Mouse (Mus musculus): ENCODE data around the gene Nfia. TPM values are rescaled to one million over a fixed set of nuclear protein-coding genes. Genes with fewer than 3 reads are reported as not detected.

Gene Nfia
- polyA plus RNA-seq, 1 experiment = 8.1 TPM

- Histone ChIP-seq H3K27me3 (ENCODE audit: control insufficient read depth, insufficient read depth, low read length) (no peaks in the 10 kb centered on the region), H3K4me1 (ENCODE audit: control insufficient read depth, insufficient read depth, low read length) (no peaks in the 10 kb centered on the region), H3K27ac (ENCODE audit: control insufficient read depth, insufficient read depth, low read depth, low read length) (peak overlapping the region; percentile 39), H3K36me3 (ENCODE audit: control insufficient read depth, insufficient read depth, low read length) (no peaks in the 10 kb centered on the region), H3K4me3 (ENCODE audit: control insufficient read depth, low read depth, low read length) (no peak overlapping the region)
- TF ChIP-seq CTCF (IDR thresholded peaks at IDR 0.05; ENCODE audit: control insufficient read depth, insufficient read depth, insufficient replicate concordance, low read depth, low read length) (no peak), POLR2A (IDR thresholded peaks at IDR 0.05; ENCODE audit: control insufficient read depth, low read depth, low read length) (no peak)
Observed at GRCm38 (mm10) chr4:98091901-98092472, 319.5 kb downstream of the Nfia start.

DNA sequence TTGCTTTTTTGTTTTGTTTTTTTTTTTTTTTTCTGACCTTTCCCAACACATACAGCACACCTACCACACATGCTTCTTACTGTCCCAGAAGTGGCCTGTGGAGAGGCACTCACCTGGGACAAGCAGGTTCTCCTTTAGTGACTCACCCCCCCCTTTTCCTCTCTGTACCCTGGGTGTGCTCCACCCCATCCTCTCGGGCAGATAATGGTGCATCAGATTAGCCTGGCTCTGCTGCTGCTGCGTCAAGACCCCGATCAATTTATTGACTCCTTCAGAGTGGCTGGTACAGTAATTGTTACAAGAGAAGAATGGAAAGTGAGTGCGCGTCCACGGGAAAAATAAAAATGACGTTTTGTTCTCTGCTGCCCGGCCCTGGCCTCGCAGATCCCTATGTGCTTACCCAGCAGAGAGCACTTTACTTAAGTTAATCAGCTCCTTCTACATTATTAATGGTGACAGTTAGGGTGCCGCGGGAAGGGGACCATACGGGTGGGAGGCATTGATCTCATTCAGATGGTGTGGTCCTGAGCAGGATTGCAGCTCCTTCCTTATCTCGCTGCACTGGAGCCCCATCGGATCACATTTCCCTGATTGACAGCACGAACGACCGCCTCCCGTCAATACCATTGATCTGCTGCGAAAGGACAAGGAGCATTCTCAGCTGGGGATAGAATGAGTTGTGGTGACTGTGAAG lies 321.7 kb downstream of the Nfia start:
- no peaks in the 10 kb centered on the region for H3K4me1 ChIP-seq (ENCODE audit: control insufficient read depth, insufficient read depth, low read length)
- TF ChIP-seq CTCF (IDR thresholded peaks at IDR 0.05; ENCODE audit: control insufficient read depth, insufficient read depth, insufficient replicate concordance, low read depth, low read length) (no peak), POLR2A (IDR thresholded peaks at IDR 0.05; ENCODE audit: control insufficient read depth, low read depth, low read length) (no peak)
- no peaks in the 10 kb centered on the region for H3K36me3 ChIP-seq (ENCODE audit: control insufficient read depth, insufficient read depth, low read length)
- H3K27ac ChIP-seq (ENCODE audit: control insufficient read depth, insufficient read depth, low read depth, low read length) = no peak overlapping the region
- H3K4me3 ChIP-seq (ENCODE audit: control insufficient read depth, low read depth, low read length) = no peak overlapping the region
- H3K27me3 ChIP-seq (ENCODE audit: control insufficient read depth, insufficient read depth, low read length) = no peaks in the 10 kb centered on the region

DNA sequence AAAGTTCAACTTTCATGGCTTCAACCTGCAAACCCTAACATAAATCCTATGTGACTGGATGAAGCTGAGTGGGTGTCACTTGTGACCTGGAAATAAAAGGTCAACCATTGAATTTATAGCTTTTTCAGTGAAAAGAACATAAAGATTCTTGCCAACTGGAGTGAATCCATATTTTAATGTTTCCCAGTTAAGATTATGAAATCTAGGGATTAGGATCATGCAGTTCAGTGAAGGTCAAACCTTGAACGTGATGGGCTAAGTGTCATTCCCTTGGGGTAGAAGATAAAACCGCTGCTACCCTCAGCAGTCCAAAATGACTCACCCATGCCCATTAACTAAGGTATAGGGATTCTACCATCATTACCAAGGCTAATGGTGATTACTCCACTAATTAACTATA lies 322.5 kb downstream of the Nfia start:
- TF ChIP-seq CTCF (IDR thresholded peaks at IDR 0.05; ENCODE audit: control insufficient read depth, insufficient read depth, insufficient replicate concordance, low read depth, low read length) (no peak), POLR2A (IDR thresholded peaks at IDR 0.05; ENCODE audit: control insufficient read depth, low read depth, low read length) (no peak)
- Histone ChIP-seq H3K36me3 (ENCODE audit: control insufficient read depth, insufficient read depth, low read length) (no peaks in the 10 kb centered on the region), H3K4me1 (ENCODE audit: control insufficient read depth, insufficient read depth, low read length) (no peaks in the 10 kb centered on the region), H3K27ac (ENCODE audit: control insufficient read depth, insufficient read depth, low read depth, low read length) (no peak overlapping the region), H3K4me3 (ENCODE audit: control insufficient read depth, low read depth, low read length) (no peak overlapping the region), H3K27me3 (ENCODE audit: control insufficient read depth, insufficient read depth, low read length) (no peaks in the 10 kb centered on the region)

DNA sequence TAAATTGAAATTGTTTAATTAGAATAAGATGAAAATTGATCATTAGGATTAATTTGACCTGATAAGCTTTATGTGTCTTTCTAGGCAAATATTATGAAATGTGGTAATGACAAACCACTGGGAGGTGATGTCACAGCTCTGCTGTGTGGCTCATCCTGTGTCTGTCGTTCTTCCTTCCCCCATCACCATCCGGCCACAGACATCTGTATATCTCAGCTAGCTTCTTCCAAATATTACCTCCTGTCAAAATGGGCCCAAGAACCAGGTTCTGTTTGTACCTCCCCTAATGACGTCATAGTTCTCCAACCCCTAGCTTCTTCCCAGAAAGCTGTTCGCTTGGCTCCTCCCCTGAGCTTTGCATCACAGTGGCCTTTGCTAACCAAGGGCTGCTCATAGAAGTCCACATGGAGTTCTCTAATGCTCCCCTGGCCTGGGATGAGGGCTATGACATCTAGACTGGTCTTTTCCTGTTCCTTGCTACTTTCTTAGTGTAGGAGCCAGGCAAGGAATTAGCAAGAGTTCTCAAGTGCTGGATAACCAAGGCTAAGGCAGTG lies 324.6 kb downstream of the Nfia start:
- Histone ChIP-seq H3K27me3 (ENCODE audit: control insufficient read depth, insufficient read depth, low read length) (no peaks in the 10 kb centered on the region), H3K4me3 (ENCODE audit: control insufficient read depth, low read depth, low read length) (no peak overlapping the region), H3K27ac (ENCODE audit: control insufficient read depth, insufficient read depth, low read depth, low read length) (no peak overlapping the region), H3K36me3 (ENCODE audit: control insufficient read depth, insufficient read depth, low read length) (no peaks in the 10 kb centered on the region), H3K4me1 (ENCODE audit: control insufficient read depth, insufficient read depth, low read length) (no peaks in the 10 kb centered on the region)
- TF ChIP-seq CTCF (IDR thresholded peaks at IDR 0.05; ENCODE audit: control insufficient read depth, insufficient read depth, insufficient replicate concordance, low read depth, low read length) (no peak), POLR2A (IDR thresholded peaks at IDR 0.05; ENCODE audit: control insufficient read depth, low read depth, low read length) (no peak)

DNA sequence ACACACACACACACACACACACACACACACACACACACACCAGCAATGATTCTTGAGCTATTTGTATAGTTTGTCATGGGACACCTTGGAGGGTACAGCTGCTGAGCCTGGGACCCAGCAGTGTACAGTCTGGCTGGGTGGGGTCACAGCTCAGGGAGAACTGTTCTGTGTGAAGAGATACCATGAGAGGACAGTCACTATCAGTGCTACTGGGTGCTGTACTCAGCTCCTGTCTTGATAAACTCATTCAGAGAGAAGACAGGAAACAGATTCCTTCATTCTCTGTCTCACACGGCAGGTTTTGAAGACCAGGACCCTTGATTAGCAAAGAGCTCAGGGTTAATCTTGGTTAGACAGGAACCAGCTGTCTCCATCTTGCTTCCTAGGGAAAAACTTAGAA lies 326.1 kb downstream of the Nfia start:
- Histone ChIP-seq H3K36me3 (ENCODE audit: control insufficient read depth, insufficient read depth, low read length) (no peaks in the 10 kb centered on the region), H3K4me3 (ENCODE audit: control insufficient read depth, low read depth, low read length) (no peak overlapping the region), H3K4me1 (ENCODE audit: control insufficient read depth, insufficient read depth, low read length) (peaks cover 2% of the 10 kb centered on the region; the same call in 1 of the 2 replicates), H3K27me3 (ENCODE audit: control insufficient read depth, insufficient read depth, low read length) (no peaks in the 10 kb centered on the region), H3K27ac (ENCODE audit: control insufficient read depth, insufficient read depth, low read depth, low read length) (no peak overlapping the region)
- no peak for TF ChIP-seq CTCF (IDR thresholded peaks at IDR 0.05; ENCODE audit: control insufficient read depth, insufficient read depth, insufficient replicate concordance, low read depth, low read length)
- TF ChIP-seq POLR2A (IDR thresholded peaks at IDR 0.05; ENCODE audit: control insufficient read depth, low read depth, low read length) = no peak

DNA sequence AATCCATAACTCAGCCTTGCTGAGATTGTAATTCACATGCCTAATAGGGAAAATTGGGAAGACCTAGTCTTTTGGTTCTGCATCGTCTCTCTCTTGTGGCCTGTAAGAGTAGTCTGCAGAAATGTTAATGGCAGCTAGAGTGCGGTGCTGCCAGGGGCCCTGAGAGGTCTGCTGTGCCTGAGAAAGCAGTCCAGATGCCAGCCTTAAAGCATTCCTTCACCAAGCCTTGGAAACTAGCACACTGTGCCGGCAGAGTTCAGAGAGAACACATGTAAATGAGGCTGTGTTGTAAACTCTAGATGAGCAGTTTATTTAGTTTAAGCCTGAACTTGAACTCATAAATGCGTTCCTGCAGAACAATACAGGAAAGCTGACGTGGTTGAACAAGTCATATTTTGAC lies 326.9 kb downstream of the Nfia start:
- Histone ChIP-seq H3K27ac (ENCODE audit: control insufficient read depth, insufficient read depth, low read depth, low read length) (no peak overlapping the region), H3K36me3 (ENCODE audit: control insufficient read depth, insufficient read depth, low read length) (no peaks in the 10 kb centered on the region), H3K27me3 (ENCODE audit: control insufficient read depth, insufficient read depth, low read length) (no peaks in the 10 kb centered on the region), H3K4me3 (ENCODE audit: control insufficient read depth, low read depth, low read length) (no peak overlapping the region), H3K4me1 (ENCODE audit: control insufficient read depth, insufficient read depth, low read length) (peaks cover 2% of the 10 kb centered on the region; the same call in 1 of the 2 replicates)
- TF ChIP-seq CTCF (IDR thresholded peaks at IDR 0.05; ENCODE audit: control insufficient read depth, insufficient read depth, insufficient replicate concordance, low read depth, low read length) (no peak), POLR2A (IDR thresholded peaks at IDR 0.05; ENCODE audit: control insufficient read depth, low read depth, low read length) (no peak)

GRCm38 (mm10) chr4:98101153-98102096 lies 328.9 kb downstream of the Nfia start:
- H3K36me3 ChIP-seq (ENCODE audit: control insufficient read depth, insufficient read depth, low read length) = no peaks in the 10 kb centered on the region
- TF ChIP-seq POLR2A (IDR thresholded peaks at IDR 0.05; ENCODE audit: control insufficient read depth, low read depth, low read length) (no peak), CTCF (IDR thresholded peaks at IDR 0.05; ENCODE audit: control insufficient read depth, insufficient read depth, insufficient replicate concordance, low read depth, low read length) (no peak)
- H3K4me1 ChIP-seq (ENCODE audit: control insufficient read depth, insufficient read depth, low read length) = peaks cover 3% of the 10 kb centered on the region
- no peak overlapping the region for H3K27ac ChIP-seq (ENCODE audit: control insufficient read depth, insufficient read depth, low read depth, low read length)
- no peak overlapping the region for H3K4me3 ChIP-seq (ENCODE audit: control insufficient read depth, low read depth, low read length)
- H3K27me3 ChIP-seq (ENCODE audit: control insufficient read depth, insufficient read depth, low read length) = no peaks in the 10 kb centered on the region
